Mouse (Mus musculus) C2C12 (cell line): ENCODE results near the gene Tmem60. TPM values are rescaled to one million over a fixed set of nuclear protein-coding genes. Genes with fewer than 3 reads are reported as not detected.
A peak's percentile ranks its signal among the peaks of the same experiment; 100 is the strongest.

ENCODE experiments used
- H3K27me3 ChIP-seq: one replicate; pipeline ENCODE4 v1.6.1; 2011; ENCODE audit not compliant: control insufficient read depth, insufficient read depth, insufficient read length
- H3K36me3 ChIP-seq: one replicate; pipeline ENCODE4 v1.6.1; 2011; ENCODE audit not compliant: control insufficient read depth, insufficient read depth
- H3K4me3 ChIP-seq: one replicate; pipeline ENCODE4 v1.5.1; 2011; ENCODE audit warnings: mild to moderate bottlenecking, control low read depth; ENCODE audit not compliant: poor library complexity, insufficient read depth, severe bottlenecking
- H3K79me2 ChIP-seq: one replicate; pipeline ENCODE4 v1.6.1; 2011; ENCODE audit not compliant: control insufficient read depth, insufficient read depth
- H3K79me3 ChIP-seq: one replicate; pipeline ENCODE4 v1.6.1; 2011; ENCODE audit warnings: low read depth, control low read depth
- H3ac ChIP-seq: one replicate; pipeline ENCODE3; 2011; ENCODE audit warnings: low read depth; ENCODE audit not compliant: control insufficient read depth, insufficient read length
- CEBPB ChIP-seq: IDR thresholded peaks from one replicate; pipeline ENCODE4 v1.6.1; 2011; ENCODE audit warnings: low read depth, mild to moderate bottlenecking, control low read depth, moderate library complexity
- CTCF ChIP-seq: IDR thresholded peaks from one replicate; pipeline ENCODE4 v1.5.1; 2011; ENCODE audit not compliant: control insufficient read depth, insufficient read depth, insufficient read length
- FOSL1 ChIP-seq: IDR thresholded peaks from one replicate; pipeline ENCODE4 v1.8.0; 2011; ENCODE audit warnings: mild to moderate bottlenecking, low read length; ENCODE audit not compliant: poor library complexity, insufficient read depth, severe bottlenecking
- MAX ChIP-seq: IDR thresholded peaks from one replicate; pipeline ENCODE4 v1.6.1; 2011; ENCODE audit warnings: mild to moderate bottlenecking, control low read depth
- MYOD1 ChIP-seq: IDR thresholded peaks from one replicate; pipeline ENCODE4 v1.6.1; 2011; ENCODE audit warnings: low read depth; ENCODE audit not compliant: control insufficient read depth, insufficient read length
- MYOG ChIP-seq: IDR thresholded peaks from one replicate; pipeline ENCODE4 v1.6.1; 2011; ENCODE audit not compliant: control insufficient read depth, insufficient read length; ENCODE audit errors: extremely low read depth
- USF1 ChIP-seq: IDR thresholded peaks from one replicate; pipeline ENCODE4 v1.6.1; 2011; ENCODE audit warnings: low read depth, mild to moderate bottlenecking, control low read depth, moderate library complexity
- long read RNA-seq, 2 experiments: library from polyadenylated mRNA; unstranded; transcript quantifications; one replicate each; pipeline ENCODE4 v2.0.0; 2019 to 2020
- polyA plus RNA-seq: library from polyadenylated mRNA; unstranded; fragments of >200 nt; fragmentation: generic; extraction: Trizol; gene quantifications from one replicate; pipeline ENCODE4 v1.2.1, GENCODE M21; 2012; ENCODE audit warnings: missing spikeins

The Tmem60 gene
- 11.7 TPM for polyA plus RNA-seq
- long read RNA-seq, experiment 1, transcript Tmem60-201 (2 exons, 1,147 nt): major isoform, 25 of 25 reads
- long read RNA-seq, experiment 1, partial matches to known transcripts: 0 of 25 reads
- long read RNA-seq, experiment 1, other reads (novel, unspliced or antisense): 0 of 25 reads
- long read RNA-seq, experiment 2, partial matches to known transcripts: 0 of 1 reads
- long read RNA-seq, experiment 2, other reads (novel, unspliced or antisense): 0 of 1 reads

- Histone ChIP-seq H3ac (peak within 1 kb of the TSS; percentile 96), H3K4me3 (peak within 1 kb of the TSS; percentile 74), H3K79me3 (peaks cover 28% of the 10 kb centered on the region), H3K27me3 (no peaks in the 10 kb centered on the region), H3K36me3 (peaks cover 4% of the 10 kb centered on the region), H3K79me2 (peaks cover 61% of the 10 kb centered on the region)
- TF ChIP-seq MYOG (no peak), FOSL1 (no peak)
Measured at GRCm38 (mm10) chr5:20881915-20882800, at the start of gene Tmem60, which contains the start of gene Phtf2. Tmem60 (plus strand) TSS chr5:20882191. Phtf2 (minus strand) TSS chr5:20882124.

- H3K79me3 ChIP-seq: no peaks in the 10 kb centered on the region
- no peaks in the 10 kb centered on the region for H3K27me3 ChIP-seq
- no peak overlapping the region for H3ac ChIP-seq
- no peak for TF ChIP-seq USF1
- no peak for TF ChIP-seq CTCF
- no peak for TF ChIP-seq MYOG
- no peak for TF ChIP-seq MYOD1
- no peak overlapping the region for H3K4me3 ChIP-seq
- no peaks in the 10 kb centered on the region for H3K36me3 ChIP-seq
- no peaks in the 10 kb centered on the region for H3K79me2 ChIP-seq
Measured at GRCm38 (mm10) chr5:20834399-20834798, 47.6 kb upstream of the Tmem60 start.

- Histone ChIP-seq H3K36me3 (no peaks in the 10 kb centered on the region), H3K79me2 (no peaks in the 10 kb centered on the region), H3ac (no peak overlapping the region), H3K4me3 (no peak overlapping the region), H3K27me3 (no peaks in the 10 kb centered on the region), H3K79me3 (no peaks in the 10 kb centered on the region)
- no peak for TF ChIP-seq FOSL1
- no peak for TF ChIP-seq MYOG
- no peak for TF ChIP-seq CEBPB
- TF ChIP-seq MAX: no peak
- no peak for TF ChIP-seq MYOD1
- TF ChIP-seq CTCF: no peak
- TF ChIP-seq USF1: no peak
Measured at GRCm38 (mm10) chr5:20837082-20837481, 44.9 kb upstream of the Tmem60 start.

GRCm38 (mm10) chr5:20843405-20843804 lies 38.6 kb upstream of the Tmem60 start:
- no peaks in the 10 kb centered on the region for H3K79me2 ChIP-seq
- H3K36me3 ChIP-seq: no peaks in the 10 kb centered on the region
- no peaks in the 10 kb centered on the region for H3K27me3 ChIP-seq
- H3K79me3 ChIP-seq: no peaks in the 10 kb centered on the region
- H3ac ChIP-seq: no peak overlapping the region
- no peak overlapping the region for H3K4me3 ChIP-seq
- no peak for TF ChIP-seq CTCF
- TF ChIP-seq USF1: no peak

- TF ChIP-seq MYOD1 (no peak), CTCF (no peak), MAX (no peak), USF1 (no peak), MYOG (no peak), CEBPB (no peak), FOSL1 (no peak)
- Histone ChIP-seq H3K27me3 (no peaks in the 10 kb centered on the region), H3K4me3 (no peak overlapping the region), H3K36me3 (no peaks in the 10 kb centered on the region), H3ac (no peak overlapping the region), H3K79me2 (no peaks in the 10 kb centered on the region), H3K79me3 (no peaks in the 10 kb centered on the region)
Measured at GRCm38 (mm10) chr5:20843816-20844215, 38.2 kb upstream of the Tmem60 start.

- Histone ChIP-seq H3K79me2 (no peaks in the 10 kb centered on the region), H3K79me3 (no peaks in the 10 kb centered on the region), H3K36me3 (no peaks in the 10 kb centered on the region), H3ac (no peak overlapping the region), H3K27me3 (no peaks in the 10 kb centered on the region), H3K4me3 (no peak overlapping the region)
- TF ChIP-seq CTCF (no peak), CEBPB (no peak), MYOD1 (no peak), USF1 (no peak), MAX (no peak), FOSL1 (no peak), MYOG (no peak)
Measured at GRCm38 (mm10) chr5:20847010-20847409, 35.0 kb upstream of the Tmem60 start.
